Mouse (Mus musculus) embryo, embryonic 10 days (tissue): Measurements from ENCODE around the gene Plxna4.

ENCODE experiments used
- DNase-seq: peaks from one replicate; pipeline ENCODE4 v3.0.0-alpha.2; 2015; ENCODE audit warnings: low spot score

Gene Plxna4

DNA sequence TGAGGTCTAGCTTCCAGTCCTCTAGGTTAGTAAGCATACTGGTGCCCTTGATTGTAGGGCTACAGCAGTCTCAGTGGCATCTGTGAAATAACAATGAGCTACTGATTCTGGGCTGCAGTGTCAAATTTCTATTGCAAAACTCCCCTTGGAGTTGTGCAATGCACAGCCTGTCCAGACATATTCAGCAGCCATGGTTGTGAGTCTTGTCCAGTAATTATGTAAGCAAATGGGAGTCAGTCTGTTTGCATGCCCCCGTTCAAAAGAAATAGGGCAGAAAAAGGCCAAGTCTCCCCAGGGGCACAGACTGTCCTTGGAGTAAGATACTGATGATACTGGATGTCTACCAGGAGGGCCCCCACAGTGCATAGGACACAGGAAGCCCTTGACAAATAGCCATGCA is 420.3 kb downstream of the Plxna4 start:
- peak; percentile 22 for DNase-seq

DNA sequence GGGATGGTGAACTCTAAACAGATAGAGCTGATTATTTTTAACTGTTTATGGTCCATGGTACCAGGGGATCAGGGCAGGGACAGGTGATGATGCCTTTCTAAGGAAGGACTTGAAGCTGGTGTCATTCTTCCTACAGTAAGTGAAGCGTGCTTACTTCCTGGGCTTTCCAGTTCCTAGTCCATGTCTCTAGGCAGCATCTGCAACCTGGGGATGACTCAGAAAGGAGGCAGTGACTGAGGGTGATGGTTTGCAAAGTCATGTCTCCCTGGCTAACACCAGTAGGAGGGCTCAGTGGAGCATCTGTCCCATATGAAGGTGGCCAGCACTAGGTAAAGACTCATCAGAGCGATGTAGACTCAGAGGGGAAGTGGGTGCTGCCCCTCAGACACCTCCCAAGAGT is 427.6 kb downstream of the Plxna4 start:
- DNase-seq = no peak

DNA sequence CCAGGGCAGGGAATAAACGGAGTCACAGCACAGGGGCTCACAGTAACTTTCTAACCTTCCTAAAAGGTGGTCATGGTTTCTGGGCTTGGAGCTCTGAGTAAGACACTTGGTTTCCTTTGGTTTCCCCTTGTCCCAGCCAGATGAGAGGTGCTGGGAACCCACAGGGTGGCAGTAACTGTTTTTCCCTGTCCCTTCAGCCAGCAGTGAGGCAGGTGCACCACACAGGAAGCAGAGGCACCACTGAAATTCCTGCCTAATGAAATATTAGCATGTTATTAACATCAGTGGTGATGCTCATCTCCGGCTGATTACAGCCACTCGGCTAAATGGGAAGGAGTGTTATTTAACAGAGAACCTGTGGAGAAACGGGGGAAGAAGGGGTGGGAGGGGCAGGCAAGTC is 428.1 kb downstream of the Plxna4 start:
- DNase-seq = no peak

DNA sequence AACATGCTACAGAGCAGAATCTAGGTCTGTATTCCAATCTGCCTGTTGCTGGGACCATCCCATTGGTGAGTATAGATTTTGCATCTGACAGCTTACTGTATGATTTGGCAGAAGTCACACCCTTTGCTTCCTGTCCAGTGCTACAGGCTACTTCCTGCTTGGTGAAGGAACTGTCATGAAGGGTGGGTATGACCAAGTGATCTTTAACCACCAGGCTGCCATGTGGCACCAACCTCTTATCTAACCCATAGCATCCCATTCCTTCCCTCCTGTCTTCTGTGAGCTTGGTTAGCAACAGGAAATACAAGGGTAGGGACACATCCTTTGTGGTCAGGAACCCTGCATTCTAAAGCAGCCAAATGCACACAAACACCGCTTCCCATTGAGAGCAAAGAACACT is 429.6 kb downstream of the Plxna4 start:
- no peak for DNase-seq

DNA sequence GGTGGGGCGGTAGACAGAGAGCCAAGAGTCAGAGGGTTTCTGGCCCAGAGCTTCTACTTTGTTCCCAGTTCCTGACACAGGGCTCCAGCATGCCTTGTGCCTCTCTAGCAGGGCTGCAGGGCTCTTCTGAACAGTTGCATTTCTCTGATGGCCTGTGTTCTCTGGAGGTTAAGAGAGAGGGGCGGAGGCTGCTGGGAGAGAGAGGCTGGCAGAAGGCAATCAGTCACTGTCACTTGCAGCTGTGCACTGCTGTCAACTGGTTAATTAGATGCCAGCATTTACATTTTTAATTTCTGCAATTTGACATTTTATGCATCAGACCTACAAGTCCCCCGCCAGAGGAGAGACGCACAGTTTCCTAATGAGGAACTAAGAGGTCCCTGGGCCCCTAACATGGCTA is 434.8 kb downstream of the Plxna4 start:
- peak; percentile 11 for DNase-seq

DNA sequence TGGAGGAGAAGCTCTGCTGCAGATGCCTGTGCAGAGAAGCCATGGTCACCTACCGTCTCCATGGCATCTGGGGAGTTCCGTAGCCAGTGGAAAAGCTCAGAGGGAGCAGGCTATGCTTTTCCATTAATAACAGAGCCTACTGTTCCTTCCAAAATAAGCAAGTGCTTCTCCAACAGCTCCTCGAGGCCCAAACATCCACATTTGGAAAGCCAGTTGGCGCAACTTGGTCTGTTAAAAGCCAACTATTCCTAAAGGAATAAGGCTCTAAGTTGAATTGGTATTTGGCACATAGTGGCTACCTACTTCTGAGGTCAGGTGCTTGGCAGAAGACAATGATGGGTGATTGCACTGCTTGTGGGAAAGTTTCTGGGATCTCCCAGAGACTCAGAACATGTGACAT is 437.2 kb downstream of the Plxna4 start:
- no peak for DNase-seq

DNA sequence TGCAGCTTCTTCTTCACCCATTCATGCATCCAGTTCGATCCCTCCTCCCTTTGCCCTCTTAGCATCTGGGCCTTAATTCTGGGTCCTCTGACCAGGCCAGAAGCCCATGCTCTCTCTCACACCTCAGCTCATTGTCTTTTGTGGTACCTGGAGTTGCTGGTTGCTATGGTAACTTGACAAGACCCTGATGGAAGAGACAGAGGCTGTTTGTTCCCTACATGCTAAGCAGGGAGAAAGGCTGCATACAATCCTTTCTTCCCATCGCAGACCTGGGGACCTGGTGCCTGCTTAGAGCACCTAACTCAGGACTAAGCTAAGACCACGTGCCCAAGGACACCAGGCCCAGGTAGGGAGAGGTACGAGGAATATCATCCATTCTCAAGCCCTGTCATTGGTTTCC is 443.2 kb downstream of the Plxna4 start:
- DNase-seq = no peak

DNA sequence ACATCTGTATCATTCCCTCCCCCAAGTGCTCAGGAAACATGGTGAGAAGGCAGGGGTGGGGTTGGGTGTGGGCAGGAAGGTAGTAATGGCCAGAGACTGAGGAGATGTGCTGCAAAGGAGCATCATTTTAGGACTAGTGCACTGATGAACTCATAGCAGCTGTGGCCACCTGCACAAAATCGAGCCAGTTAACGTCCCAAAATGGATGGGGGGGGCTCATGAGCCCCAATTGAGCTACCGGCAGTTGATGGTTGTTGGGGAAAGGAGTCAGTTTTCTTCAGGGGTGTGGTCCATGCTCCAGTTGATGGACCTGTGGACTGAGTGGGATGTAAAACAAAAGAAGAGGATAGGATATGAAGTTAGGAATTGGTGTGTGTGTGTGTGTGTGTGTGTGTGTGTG is 448.5 kb downstream of the Plxna4 start:
- no peak for DNase-seq

DNA sequence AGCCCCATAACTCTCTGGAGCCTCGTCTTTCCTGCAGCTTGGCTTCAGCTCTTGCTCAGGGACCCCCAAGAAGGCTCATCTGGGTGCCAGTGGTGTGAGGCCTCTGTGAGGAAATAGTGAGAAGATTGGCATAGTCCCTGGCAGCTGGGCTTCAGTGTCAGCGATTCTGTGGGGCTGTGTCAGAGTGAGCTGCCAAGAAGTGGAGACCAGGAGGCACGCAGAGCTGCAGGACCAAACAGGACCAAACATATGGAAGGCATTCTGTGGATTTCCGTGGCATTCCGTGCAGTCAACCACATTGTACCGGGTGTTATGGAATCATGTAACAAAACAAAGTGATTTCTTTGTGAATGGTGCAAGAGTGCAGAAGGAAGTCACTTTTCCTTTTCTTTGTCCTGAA is 461.1 kb downstream of the Plxna4 start:
- no peak for DNase-seq

DNA sequence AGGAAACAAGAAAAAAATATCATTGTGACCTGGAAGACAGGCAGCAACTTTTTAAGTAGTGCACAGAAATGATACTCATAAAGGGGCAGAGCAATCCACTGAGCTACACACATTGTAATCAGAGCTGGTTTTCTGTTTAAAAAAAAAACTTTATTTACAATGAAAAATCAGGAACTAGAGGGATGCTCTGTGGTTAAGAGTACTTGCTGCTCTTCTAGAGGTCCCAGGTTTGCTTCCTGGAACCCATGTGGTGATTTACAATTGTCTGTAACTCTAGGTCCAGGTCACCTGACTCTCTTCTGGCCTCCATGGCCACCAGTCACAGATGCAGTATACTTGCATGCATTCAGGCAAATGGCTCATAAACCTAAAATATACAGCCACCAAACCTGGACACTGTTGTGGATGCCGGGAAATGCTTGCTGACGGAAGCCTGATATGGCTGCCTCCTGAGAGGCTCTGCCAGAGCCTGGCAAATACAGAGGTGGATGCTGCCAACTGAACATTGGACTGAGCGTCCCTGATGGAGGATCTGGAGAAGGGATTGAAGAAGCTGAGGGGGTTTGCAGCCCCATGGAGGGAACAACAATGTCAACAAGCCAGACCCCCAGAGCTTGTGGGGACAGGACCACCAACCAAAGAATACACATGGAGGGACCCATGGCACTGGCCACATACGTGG is 465.3 kb downstream of the Plxna4 start:
- no peak for DNase-seq

DNA sequence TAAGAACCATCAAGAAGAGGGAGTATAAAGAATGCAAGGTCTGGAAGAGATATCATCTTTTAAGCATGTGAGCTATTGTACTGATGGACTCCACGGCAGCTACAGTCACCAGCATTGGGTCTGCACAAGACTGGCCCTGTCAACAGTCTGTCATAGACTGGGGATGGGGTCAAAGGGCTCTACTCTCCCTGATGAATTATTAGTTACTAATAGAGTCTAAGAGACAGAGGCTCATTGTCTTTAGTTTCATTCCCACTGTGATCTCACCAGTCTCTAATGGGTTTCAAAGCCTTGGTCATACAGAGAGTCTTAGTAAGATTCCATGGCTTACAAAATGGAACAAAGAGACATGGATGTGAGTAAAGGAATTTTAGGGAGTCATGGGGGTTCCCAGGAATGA is 467.1 kb downstream of the Plxna4 start:
- no peak for DNase-seq

DNA sequence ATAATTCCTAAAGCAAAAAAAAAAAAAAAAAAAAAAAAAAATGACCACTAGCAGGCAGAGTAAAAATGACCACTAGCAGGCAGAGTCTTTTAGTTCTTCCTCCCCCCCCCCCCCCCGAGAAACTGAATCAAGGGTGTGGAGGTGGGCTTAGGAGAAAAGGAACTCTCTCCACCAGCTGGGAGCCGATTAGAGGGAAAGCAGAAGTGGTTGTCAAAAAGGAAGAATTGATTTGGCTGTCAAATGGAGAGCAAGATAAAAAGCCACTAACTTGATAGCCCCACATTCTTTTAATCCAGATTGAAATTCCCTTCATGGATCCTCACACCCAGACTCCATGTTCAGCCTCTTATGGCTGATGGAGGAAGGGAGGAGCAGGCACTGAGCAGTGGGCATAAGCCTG is 478.8 kb downstream of the Plxna4 start:
- no peak for DNase-seq

DNA sequence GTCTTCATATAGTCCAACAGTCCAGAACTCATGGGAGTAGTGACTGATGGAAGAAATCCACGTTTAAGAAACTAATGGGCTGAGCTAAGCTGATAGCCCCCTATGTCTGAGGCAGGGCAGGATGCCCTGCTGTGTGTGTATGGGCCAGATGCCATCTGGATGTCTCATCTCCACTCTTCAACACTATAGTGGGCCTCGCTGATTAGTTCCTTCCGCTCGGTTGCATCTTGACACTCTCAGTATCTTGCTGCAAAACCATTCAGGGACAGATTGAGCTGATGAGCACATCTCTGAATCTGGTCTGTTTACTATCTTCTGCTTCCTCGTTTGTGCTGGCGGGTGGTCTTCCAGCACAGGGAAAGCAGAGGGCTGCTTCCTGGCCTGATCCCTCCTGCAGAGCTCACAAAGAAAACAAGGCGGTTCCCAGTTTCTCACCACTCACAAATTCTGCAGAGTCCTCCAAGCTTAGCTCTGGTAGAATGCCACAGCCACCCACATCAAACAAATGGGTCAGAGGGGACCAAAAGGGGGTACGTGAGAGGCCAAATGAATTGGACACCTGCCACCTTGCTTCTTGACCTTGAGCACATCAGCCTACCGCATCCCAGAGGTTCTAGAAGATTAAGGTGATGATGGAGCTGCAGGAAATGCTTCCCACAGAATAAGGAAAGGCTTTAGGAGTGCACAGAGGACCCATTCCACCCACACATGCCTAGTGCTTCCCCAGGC is 482.3 kb downstream of the Plxna4 start:
- no peak for DNase-seq
